Mouse (Mus musculus): ENCODE measurements around the gene Dtx3l.
"Not testable (repeated sequence)": the region's sequence is repeated elsewhere in the genome, so short reads cannot be mapped to it uniquely, and the experiment has no call there.

Gene Dtx3l

DNA sequence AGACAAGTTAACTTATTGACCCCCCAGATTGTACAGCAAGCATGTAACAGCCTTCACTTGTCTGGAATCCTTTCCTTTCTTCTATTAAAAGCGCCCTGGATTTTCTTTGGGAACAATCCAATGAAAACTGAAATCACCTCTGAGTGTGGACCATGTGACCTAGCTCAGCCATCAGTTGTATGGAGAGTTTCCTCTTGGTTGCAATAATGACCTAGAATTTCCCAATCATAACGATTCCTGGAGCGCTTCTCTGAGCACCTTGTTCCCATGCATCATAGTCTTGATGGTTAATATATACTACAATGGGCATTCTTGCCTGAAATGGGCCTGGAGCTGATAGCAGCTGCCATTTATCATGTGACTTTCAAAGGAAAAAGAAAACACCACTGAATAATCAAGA is 38.4 kb downstream of the Dtx3l start:
- in situ Hi-C loops (cut with MboI; ENCODE audit: low pct_unique_long_range_greater_than_20kb in 1 of 2, low sequenced_read_pairs in 2 of 2, unreplicated experiment in 1 of 2): no loop called here

DNA sequence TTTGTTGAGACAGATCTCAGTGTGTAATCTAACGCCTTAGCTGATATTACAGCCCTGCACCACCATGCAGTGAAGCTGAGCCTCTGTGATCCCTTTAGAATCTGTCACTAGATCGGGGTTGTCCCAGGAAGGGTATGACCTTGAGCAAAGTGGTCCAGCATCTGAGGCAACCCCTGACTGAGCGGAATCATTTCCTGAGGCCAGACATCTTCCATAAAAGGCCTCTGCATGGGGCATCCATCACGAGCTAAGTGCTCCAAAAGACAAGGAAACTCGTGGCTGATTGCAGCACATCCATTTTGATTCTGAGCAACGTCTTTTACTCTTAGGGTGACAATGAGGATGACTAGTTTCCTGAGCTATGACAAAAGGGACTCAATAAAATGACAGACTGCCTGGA is 44.0 kb downstream of the Dtx3l start:
- in situ Hi-C loops (cut with MboI; ENCODE audit: low pct_unique_long_range_greater_than_20kb in 1 of 2, low sequenced_read_pairs in 2 of 2, unreplicated experiment in 1 of 2): no loop called here

DNA sequence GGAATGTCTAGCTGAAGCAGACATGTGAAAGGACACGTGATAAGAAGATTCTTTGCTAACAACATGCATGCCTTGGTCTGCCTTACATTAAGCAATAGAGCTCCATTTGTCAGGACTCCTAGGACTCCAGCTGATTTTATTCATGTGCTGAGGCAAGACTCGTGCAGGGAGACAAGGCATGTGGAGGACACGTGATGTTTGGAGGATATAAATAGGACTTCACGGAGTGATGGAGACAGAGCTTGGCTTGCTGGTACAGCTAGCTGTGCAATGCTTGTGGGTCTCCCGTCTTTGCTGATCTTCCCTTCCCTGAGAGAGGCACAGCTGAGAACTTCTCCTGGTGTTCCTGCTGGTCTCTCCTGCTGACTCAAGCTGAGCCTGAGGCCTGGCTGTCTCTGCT is 47.3 kb downstream of the Dtx3l start:
- in situ Hi-C loops (cut with MboI; ENCODE audit: low pct_unique_long_range_greater_than_20kb in 1 of 2, low sequenced_read_pairs in 2 of 2, unreplicated experiment in 1 of 2): not testable (repeated sequence)

DNA sequence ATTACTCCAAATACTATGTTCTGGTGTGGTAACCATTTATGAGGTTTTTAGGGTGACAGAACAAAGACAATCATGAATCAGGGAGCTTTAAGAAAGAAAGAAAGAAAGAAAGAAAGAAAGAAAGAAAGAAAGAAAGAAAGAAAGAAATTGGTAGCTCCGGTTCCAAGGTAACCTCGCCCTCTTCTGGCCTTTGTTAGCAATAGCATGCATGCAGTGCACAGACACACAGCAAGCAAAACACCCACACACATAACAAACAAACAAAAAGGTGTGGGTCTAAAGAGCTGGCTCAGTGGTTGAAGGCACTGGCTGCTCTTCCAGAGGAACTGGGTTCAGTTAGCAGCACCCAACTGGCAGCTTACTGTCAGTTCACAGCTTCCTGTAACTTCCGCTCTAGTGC is 48.3 kb downstream of the Dtx3l start:
- in situ Hi-C loops (cut with MboI; ENCODE audit: low pct_unique_long_range_greater_than_20kb in 1 of 2, low sequenced_read_pairs in 2 of 2, unreplicated experiment in 1 of 2): no loop called here

DNA sequence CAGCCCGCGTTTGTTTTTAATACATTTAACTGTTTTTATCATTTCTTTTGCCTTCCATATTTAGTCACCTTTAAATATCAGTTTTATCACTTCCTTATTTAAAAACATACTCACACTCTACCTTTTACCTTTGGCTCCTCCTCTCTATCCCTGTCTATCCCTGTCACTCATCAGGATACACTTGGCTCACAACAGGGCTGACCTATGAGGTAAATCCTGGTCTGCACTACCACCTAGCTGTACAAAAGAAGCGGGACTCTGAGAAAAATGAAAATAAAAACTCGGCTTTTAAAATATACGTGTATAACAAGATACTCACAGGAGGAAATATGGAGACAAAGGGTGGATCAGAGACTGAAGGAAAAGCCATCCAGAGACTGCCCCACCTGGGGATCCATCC is 50.0 kb downstream of the Dtx3l start:
- in situ Hi-C loops (cut with MboI; ENCODE audit: low pct_unique_long_range_greater_than_20kb in 1 of 2, low sequenced_read_pairs in 2 of 2, unreplicated experiment in 1 of 2): no loop called here

DNA sequence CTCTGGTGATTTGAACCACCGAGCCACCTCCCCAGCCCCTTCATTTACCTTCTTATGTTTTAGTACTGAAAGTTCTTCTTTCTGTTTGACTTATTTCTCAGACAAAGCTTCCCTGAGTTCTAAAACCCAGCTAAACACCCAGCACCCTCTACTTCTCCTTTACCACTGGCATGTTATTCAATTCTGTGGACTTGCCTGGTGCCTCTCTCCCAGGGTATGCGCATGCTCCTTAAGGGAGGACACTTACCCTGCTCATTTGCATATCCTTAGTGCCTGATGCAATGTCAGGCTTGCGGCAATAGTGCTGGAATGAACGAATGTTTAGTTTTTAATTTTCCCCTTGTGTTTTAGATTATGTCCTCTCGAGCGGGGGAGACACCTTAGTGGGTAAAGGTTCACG is 50.8 kb downstream of the Dtx3l start:
- in situ Hi-C loops (cut with MboI; ENCODE audit: low pct_unique_long_range_greater_than_20kb in 1 of 2, low sequenced_read_pairs in 2 of 2, unreplicated experiment in 1 of 2): no loop called here

All from mouse embryonic stem cell (cell line).